ENCODE assay signal across 8 mouse cellular contexts in genomic region chr13:30974247-30974630, GRCm38 (mm10). TPM values are rescaled to one million over a fixed set of nuclear protein-coding genes. Genes with fewer than 3 reads are reported as not detected.
DNase-seq lines count a peak whose midpoint lies in the region; ATAC-seq and TF ChIP-seq lines count a peak whose summit lies in the region.

No protein-coding gene starts in this region.

- 15% methylated on average over 5 of the region's 5 CpGs for WGBS in liver, adult 2 months
- WGBS in embryonic facial prominence, embryonic 14.5 days, result 15% methylated on average over 5 of the region's 5 CpGs
- 23% methylated on average over 5 of the region's 5 CpGs for WGBS in intestine, embryonic 14.5 days

- peak overlapping the region; percentile 43 for H3K9ac ChIP-seq in liver, adult 2 months (ENCODE audit: low read depth, low read length)
- peak overlapping the region; percentile 91 for H3K9ac ChIP-seq in embryonic facial prominence, embryonic 14.5 days (ENCODE audit: low read depth, low read length)
- peak overlapping the region; percentile 94 for H3K9ac ChIP-seq in intestine, embryonic 14.5 days (ENCODE audit: low read length)

- TF ChIP-seq POLR2A in liver, adult 2 months (IDR thresholded peaks at IDR 0.05; ENCODE audit: extremely low read depth, insufficient read depth, low read length), result no peak

- no peaks in the 10 kb centered on the region for H3K9me3 ChIP-seq in embryonic facial prominence, embryonic 14.5 days (ENCODE audit: control insufficient read depth, low read length)
- H3K9me3 ChIP-seq in intestine, embryonic 14.5 days (ENCODE audit: control insufficient read depth, low read length), result no peaks in the 10 kb centered on the region

- H3K27ac ChIP-seq in liver, adult 2 months (replicated peaks; ENCODE audit: insufficient read depth, low read depth, low read length), result peak overlapping the region; percentile 16; the same call in 1 of the 2 replicates
- peak overlapping the region; percentile 84; the same call in 1 of the 2 replicates for H3K27ac ChIP-seq in embryonic facial prominence, embryonic 14.5 days (replicated peaks; ENCODE audit: low read depth, low read length)
- H3K27ac ChIP-seq in intestine, embryonic 14.5 days (ENCODE audit: low read depth), result peak overlapping the region; percentile 92; the same call in 1 of the 2 replicates

- ATAC-seq in embryonic facial prominence, embryonic 14.5 days (ENCODE audit: low read depth), result peak; percentile 34
- ATAC-seq in intestine, embryonic 14.5 days (replicated peaks; ENCODE audit: low FRiP score, low TSS enrichment, low read depth), result peak; percentile 33; the same call in 1 of the 2 replicates

- H3K79me2 ChIP-seq in liver, adult 2 months (ENCODE audit: control insufficient read depth, insufficient read depth, low read length), result no peaks in the 10 kb centered on the region

- no peaks in the 10 kb centered on the region for H3K36me3 ChIP-seq in liver, adult 2 months (ENCODE audit: control insufficient read depth, insufficient read depth, low read length)
- no peaks in the 10 kb centered on the region for H3K36me3 ChIP-seq in embryonic facial prominence, embryonic 14.5 days (ENCODE audit: control insufficient read depth, insufficient read depth, low read length)
- no peaks in the 10 kb centered on the region for H3K36me3 ChIP-seq in intestine, embryonic 14.5 days (ENCODE audit: control insufficient read depth, insufficient read depth, low read length)

- DNase-seq in liver, adult 2 months (ENCODE audit: extremely low read depth, low read depth, low spot score), result peak; percentile 66
- DNase-seq in liver, result no peak
- DNase-seq in embryonic facial prominence, embryonic 14.5 days (ENCODE audit: low spot score), result no peak
- no peak for DNase-seq in intestine, embryonic 14.5 days (ENCODE audit: low spot score)
- peak; percentile 19 for DNase-seq in naive thymus-derived CD4-positive, alpha-beta T cell, adult 2 months (ENCODE audit: low read depth)
- no peak for DNase-seq in Muller cell, postnatal 12 days (ENCODE audit: inconsistent ontology term)
- no peak for DNase-seq in thymus, postnatal 4 days
- no peak for DNase-seq in right cerebral cortex, postnatal 25 days

- H3K4me3 ChIP-seq in liver, adult 2 months (ENCODE audit: insufficient read depth, low read depth, low read length), result peak overlapping the region; percentile 93
- peak overlapping the region; percentile 77 for H3K4me3 ChIP-seq in embryonic facial prominence, embryonic 14.5 days (ENCODE audit: low read depth, low read length)
- peak overlapping the region; percentile 92 for H3K4me3 ChIP-seq in intestine, embryonic 14.5 days (ENCODE audit: low read depth, low read length)

- peaks cover 8% of the 10 kb centered on the region for H3K4me1 ChIP-seq in liver, adult 2 months (ENCODE audit: control insufficient read depth, insufficient read depth, low read length)
- peaks cover 9% of the 10 kb centered on the region; the same call in 1 of the 2 replicates for H3K4me1 ChIP-seq in embryonic facial prominence, embryonic 14.5 days (ENCODE audit: control insufficient read depth, insufficient read depth, low read length)
- peaks cover 11% of the 10 kb centered on the region for H3K4me1 ChIP-seq in intestine, embryonic 14.5 days (replicated peaks; ENCODE audit: control insufficient read depth, insufficient read depth, low read length)

- H3K27me3 ChIP-seq in liver, adult 2 months (ENCODE audit: control insufficient read depth, insufficient read depth, low read length), result no peaks in the 10 kb centered on the region
- no peaks in the 10 kb centered on the region for H3K27me3 ChIP-seq in embryonic facial prominence, embryonic 14.5 days (replicated peaks; ENCODE audit: control insufficient read depth, insufficient read depth, low read length)
- H3K27me3 ChIP-seq in intestine, embryonic 14.5 days (replicated peaks; ENCODE audit: control insufficient read depth, insufficient read depth, low read length), result no peaks in the 10 kb centered on the region

- peak overlapping the region; percentile 56 for H3K4me2 ChIP-seq in embryonic facial prominence, embryonic 14.5 days (ENCODE audit: low read depth, low read length)
- peak overlapping the region; percentile 73 for H3K4me2 ChIP-seq in intestine, embryonic 14.5 days (ENCODE audit: low read length)

- no peak for TF ChIP-seq CTCF in liver, adult 2 months (IDR thresholded peaks at IDR 0.05; ENCODE audit: low read depth, low read length)

RNA-seq across cellular contexts. Expression of gene Gm5447, which starts 0.2 kb away (rescaled TPM):
- total RNA-seq in liver, adult 2 months (2014; rRNA removed), result 0.09 TPM in 1 of 2 replicates, not detected in the other
- 0.11 TPM in 1 of 2 replicates, not detected in the other for polyA plus RNA-seq in liver, adult 2 months (2012; rRNA removed)
- 0.10 TPM in 1 of 2 replicates, not detected in the other for polyA plus RNA-seq in embryonic facial prominence, embryonic 14.5 days (2014; fragmentation: Nextera tagmentation; extraction: Ambion mirVana)
- 0.09 TPM in 1 of 2 replicates, not detected in the other for polyA plus RNA-seq in intestine, embryonic 14.5 days (2014; fragmentation: Nextera tagmentation; extraction: Ambion mirVana)

RNA-seq across cellular contexts. Expression of gene Exoc2, which starts 0.3 kb away (rescaled TPM):
- 9.7 and 10.9 TPM in 2 replicates for total RNA-seq in liver, adult 2 months (2014; rRNA removed)
- polyA plus RNA-seq in liver, adult 2 months (2012; rRNA removed), result 2.7 and 3.3 TPM in 2 replicates
- polyA plus RNA-seq in embryonic facial prominence, embryonic 14.5 days (2014; fragmentation: Nextera tagmentation; extraction: Ambion mirVana), result 26.8 and 32.8 TPM in 2 replicates
- 31.8 and 40.7 TPM in 2 replicates for polyA plus RNA-seq in intestine, embryonic 14.5 days (2014; fragmentation: Nextera tagmentation; extraction: Ambion mirVana)

RNA-seq across cellular contexts. Expression of gene Hus1b, which starts 26.7 kb away (rescaled TPM):
- total RNA-seq in liver, adult 2 months (2014; rRNA removed), result 0.34 and 0.55 TPM in 2 replicates
- 0.07 TPM in 1 of 2 replicates, not detected in the other for polyA plus RNA-seq in liver, adult 2 months (2012; rRNA removed)
- polyA plus RNA-seq in embryonic facial prominence, embryonic 14.5 days (2014; fragmentation: Nextera tagmentation; extraction: Ambion mirVana), result not detected in 2 replicates
- 0.15 TPM in 1 of 2 replicates, not detected in the other for polyA plus RNA-seq in intestine, embryonic 14.5 days (2014; fragmentation: Nextera tagmentation; extraction: Ambion mirVana)

Comparison
In these comparisons a context has a peak if more than half of its experiments do, and no peak if none do; other contexts are left out.
1. DNase-seq: peak in liver, adult 2 months (single experiment) and naive thymus-derived CD4-positive, alpha-beta T cell, adult 2 months (single experiment); none in liver (single experiment), embryonic facial prominence, embryonic 14.5 days (single experiment), intestine, embryonic 14.5 days (single experiment), Muller cell, postnatal 12 days (single experiment), thymus, postnatal 4 days (single experiment) and right cerebral cortex, postnatal 25 days (single experiment).
2. H3K27ac ChIP-seq: peak in every context shown above with its lines; median percentile 92 in intestine, embryonic 14.5 days; 84 in embryonic facial prominence, embryonic 14.5 days; 16 in liver, adult 2 months.
3. H3K9ac ChIP-seq: peak in every context shown above with its lines; median percentile 94 in intestine, embryonic 14.5 days; 91 in embryonic facial prominence, embryonic 14.5 days; 43 in liver, adult 2 months.
4. Peak in every context shown above with its lines, with median percentiles within 50 percentile points of each other: H3K4me3 ChIP-seq.